Mouse (Mus musculus): ENCODE data around the gene Trmt6. TPM values are rescaled to one million over a fixed set of nuclear protein-coding genes. Genes with fewer than 3 reads are reported as not detected.

The Trmt6 gene
- polyA plus RNA-seq, 1 experiment from 2014 or later = 17.7 TPM

DNA sequence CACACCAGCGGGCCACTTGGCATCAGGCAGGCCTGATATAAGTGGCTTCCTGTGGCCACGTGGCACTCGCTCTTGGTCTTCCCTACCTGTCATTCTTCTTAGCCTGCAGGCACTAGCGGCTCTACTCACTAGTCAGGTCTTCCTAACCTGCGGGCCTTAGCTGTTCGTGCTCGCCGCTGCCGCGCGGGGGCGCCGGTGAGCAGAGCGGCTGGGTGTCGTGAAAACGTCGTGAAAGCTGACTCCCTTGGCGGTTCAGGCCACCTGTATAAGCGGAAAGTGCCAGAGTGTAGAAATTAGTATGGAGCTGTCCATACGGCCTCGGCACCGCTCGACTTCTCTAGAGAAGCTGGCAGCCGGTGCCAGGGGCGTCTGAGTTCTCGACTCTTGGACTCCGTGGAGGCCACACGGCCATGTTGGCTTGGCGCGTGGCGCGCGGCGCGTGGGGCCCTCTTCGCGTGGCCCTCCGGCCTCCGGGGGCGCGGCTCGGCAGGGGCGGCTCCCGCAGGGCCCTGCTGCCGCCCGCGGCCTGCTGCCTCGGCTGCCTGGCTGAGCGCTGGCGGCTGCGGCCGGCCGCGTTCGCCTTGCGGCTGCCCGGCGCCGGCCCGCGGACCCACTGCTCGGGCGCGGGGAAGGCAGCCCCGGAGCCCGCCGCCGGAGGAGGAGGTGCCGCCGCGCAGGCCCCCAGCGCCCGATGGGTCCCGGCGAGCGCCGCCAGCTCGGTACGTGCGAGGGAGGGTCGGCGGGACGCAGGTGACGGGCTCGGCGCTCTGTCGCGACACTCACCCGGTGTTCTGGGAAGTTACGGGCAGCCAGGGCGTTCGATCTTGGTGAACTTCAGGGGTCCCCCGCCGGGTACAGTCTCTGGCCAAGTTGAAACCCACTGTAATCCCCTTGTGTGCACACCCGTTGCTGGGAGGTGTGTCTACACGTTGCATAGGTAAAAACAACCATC is 30.8 kb upstream of the Trmt6 start, which contains the start of gene Crls1:
Crls1 (plus strand) TSS at position 260 of the 952 bp plus-strand sequence.
- under 1% methylated on average over 90 of the region's 96 CpGs for WGBS
- Histone ChIP-seq H3K4me2 (ENCODE audit: low read length) (peak within 1 kb of the TSS; percentile 71), H3K4me1 (ENCODE audit: control insufficient read depth, insufficient read depth, low read length) (peaks cover 19% of the 10 kb centered on the region), H3K9me3 (replicated peaks; ENCODE audit: control insufficient read depth, low read length, poor library complexity, severe bottlenecking) (no peaks in the 10 kb centered on the region), H3K4me3 (ENCODE audit: low read depth, low read length) (peak within 1 kb of the TSS; percentile 96), H3K27me3 (ENCODE audit: control insufficient read depth, insufficient read depth, low read depth, low read length) (no peaks in the 10 kb centered on the region), H3K9ac (ENCODE audit: low read depth, low read length) (peak within 1 kb of the TSS; percentile 89), H3K27ac (ENCODE audit: low read length) (peak within 1 kb of the TSS; percentile 83), H3K36me3 (ENCODE audit: control insufficient read depth, insufficient read depth, low read length) (no peaks in the 10 kb centered on the region; the same call in 1 of the 2 replicates)
- peak; percentile 95 for ATAC-seq

DNA sequence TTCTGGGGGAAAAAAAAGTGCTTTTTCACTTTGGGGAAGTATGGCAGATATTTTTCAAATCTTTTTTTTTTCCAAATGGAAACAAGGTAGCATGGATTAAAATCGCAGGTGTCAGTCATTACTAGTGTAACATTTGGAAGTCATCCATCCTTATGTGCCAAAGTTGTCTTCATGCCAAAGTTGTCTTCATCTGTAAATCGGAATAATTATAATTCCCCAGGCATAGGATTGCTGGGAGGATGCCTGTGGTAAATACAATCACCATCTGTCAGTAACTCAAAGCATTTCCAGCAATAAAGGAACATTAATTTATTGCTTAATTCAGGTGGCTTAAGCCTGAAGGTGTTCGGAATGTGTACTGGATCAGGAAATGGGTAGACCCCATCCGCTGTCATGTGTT is 25.2 kb upstream of the Trmt6 start:
- no peak overlapping the region for H3K4me3 ChIP-seq (ENCODE audit: low read depth, low read length)
- H3K36me3 ChIP-seq (ENCODE audit: control insufficient read depth, insufficient read depth, low read length) = no peaks in the 10 kb centered on the region
- H3K27me3 ChIP-seq (ENCODE audit: control insufficient read depth, insufficient read depth, low read depth, low read length) = no peaks in the 10 kb centered on the region
- no peak for ATAC-seq
- H3K27ac ChIP-seq (ENCODE audit: low read length) = no peak overlapping the region
- no peak overlapping the region for H3K9ac ChIP-seq (ENCODE audit: low read depth, low read length)
- 91% methylated on average over 4 of the region's 4 CpGs for WGBS
- H3K4me2 ChIP-seq (ENCODE audit: low read length) = no peak overlapping the region
- no peaks in the 10 kb centered on the region for H3K9me3 ChIP-seq (replicated peaks; ENCODE audit: control insufficient read depth, low read length, poor library complexity, severe bottlenecking)
- H3K4me1 ChIP-seq (ENCODE audit: control insufficient read depth, insufficient read depth, low read length) = peaks cover under 1% of the 10 kb centered on the region; the same call in 1 of the 2 replicates

DNA sequence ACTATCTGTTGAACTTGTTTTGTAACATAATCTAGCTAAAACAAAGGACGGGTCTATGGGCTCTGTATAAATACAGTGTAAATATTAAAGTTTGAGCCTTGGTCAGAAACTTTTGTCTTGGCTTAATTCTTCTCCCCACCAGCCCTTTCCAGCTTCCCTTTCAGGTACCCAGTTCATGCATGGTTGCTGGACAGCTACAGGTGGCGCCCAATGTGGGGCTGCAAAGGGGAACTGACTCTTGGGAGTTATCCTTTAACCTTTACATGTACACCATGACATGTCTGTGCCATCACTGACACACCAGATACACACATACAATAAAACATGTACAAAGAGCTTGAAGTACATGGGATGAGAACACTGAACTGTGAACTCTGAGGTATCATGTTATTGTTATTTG is 12.9 kb downstream of the Trmt6 start:
- ATAC-seq = no peak
- Histone ChIP-seq H3K27ac (ENCODE audit: low read length) (no peak overlapping the region), H3K4me1 (ENCODE audit: control insufficient read depth, insufficient read depth, low read length) (no peaks in the 10 kb centered on the region), H3K4me2 (ENCODE audit: low read length) (no peak overlapping the region), H3K36me3 (ENCODE audit: control insufficient read depth, insufficient read depth, low read length) (peaks cover 25% of the 10 kb centered on the region), H3K9me3 (replicated peaks; ENCODE audit: control insufficient read depth, low read length, poor library complexity, severe bottlenecking) (no peaks in the 10 kb centered on the region), H3K4me3 (ENCODE audit: low read depth, low read length) (no peak overlapping the region), H3K27me3 (ENCODE audit: control insufficient read depth, insufficient read depth, low read depth, low read length) (no peaks in the 10 kb centered on the region), H3K9ac (ENCODE audit: low read depth, low read length) (no peak overlapping the region)
- 91% methylated on average over 2 of the region's 2 CpGs for WGBS

DNA sequence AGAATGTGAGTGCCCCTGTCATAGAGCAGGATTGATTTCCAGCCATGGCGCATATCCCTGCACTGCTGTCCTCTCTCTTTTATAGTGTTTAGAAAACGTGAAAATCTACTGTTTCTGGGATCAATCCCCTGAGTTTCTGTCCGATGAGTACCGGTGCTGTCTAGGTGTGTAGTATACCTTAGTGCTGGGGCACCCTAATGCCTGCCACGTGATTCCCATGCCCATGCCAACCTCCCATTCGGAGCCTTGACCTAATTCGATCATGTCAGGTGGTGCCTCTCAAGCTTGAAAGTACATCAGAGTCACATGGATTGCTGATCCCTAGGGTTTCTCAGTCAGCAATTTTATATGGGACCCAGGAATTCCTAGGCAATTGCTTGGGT is 21.7 kb downstream of the Trmt6 start:
- H3K9ac ChIP-seq (ENCODE audit: low read depth, low read length) = no peak overlapping the region
- no peak for ATAC-seq
- WGBS = 91% methylated on average over 7 of the region's 7 CpGs
- H3K27me3 ChIP-seq (ENCODE audit: control insufficient read depth, insufficient read depth, low read depth, low read length) = no peaks in the 10 kb centered on the region
- H3K36me3 ChIP-seq (ENCODE audit: control insufficient read depth, insufficient read depth, low read length) = peaks cover 20% of the 10 kb centered on the region
- no peaks in the 10 kb centered on the region for H3K4me1 ChIP-seq (ENCODE audit: control insufficient read depth, insufficient read depth, low read length)
- no peaks in the 10 kb centered on the region for H3K9me3 ChIP-seq (replicated peaks; ENCODE audit: control insufficient read depth, low read length, poor library complexity, severe bottlenecking)
- H3K27ac ChIP-seq (ENCODE audit: low read length) = no peak overlapping the region
- H3K4me2 ChIP-seq (ENCODE audit: low read length) = no peak overlapping the region
- no peak overlapping the region for H3K4me3 ChIP-seq (ENCODE audit: low read depth, low read length)

DNA sequence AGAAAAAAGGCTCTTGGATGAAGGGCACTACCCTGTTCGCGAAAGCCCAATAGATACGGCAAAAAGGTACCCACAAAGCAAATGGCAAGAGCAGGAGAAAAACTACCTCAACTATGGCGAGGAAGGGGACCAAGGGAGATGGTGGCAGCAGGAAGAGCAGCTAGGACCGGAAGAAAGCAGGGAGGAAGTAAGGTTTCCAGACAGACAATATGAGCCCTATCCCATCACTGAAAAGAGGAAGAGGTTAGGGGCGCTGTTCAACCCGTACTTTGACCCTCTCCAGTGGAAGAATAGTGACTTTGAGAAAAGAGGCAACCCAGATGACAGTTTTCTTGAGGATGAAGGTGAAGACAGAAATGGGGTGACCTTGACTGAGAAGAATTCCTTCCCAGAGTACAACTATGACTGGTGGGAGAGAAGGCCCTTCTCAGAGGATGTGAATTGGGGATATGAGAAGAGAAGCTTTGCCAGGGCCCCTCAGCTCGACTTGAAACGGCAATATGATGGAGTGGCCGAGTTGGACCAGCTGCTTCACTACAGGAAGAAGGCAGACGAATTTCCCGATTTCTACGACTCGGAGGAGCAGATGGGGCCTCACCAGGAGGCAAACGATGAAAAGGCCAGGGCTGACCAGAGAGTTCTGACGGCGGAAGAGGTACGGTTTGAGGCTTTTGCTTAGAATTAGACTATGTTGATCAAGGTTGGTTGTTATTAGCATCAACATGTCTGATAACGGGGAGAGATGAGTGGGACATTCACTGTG is 22.2 kb downstream of the Trmt6 start:
- H3K4me2 ChIP-seq (ENCODE audit: low read length) = no peak overlapping the region
- 91% methylated on average over 19 of the region's 19 CpGs for WGBS
- H3K4me3 ChIP-seq (ENCODE audit: low read depth, low read length) = no peak overlapping the region
- no peaks in the 10 kb centered on the region for H3K27me3 ChIP-seq (ENCODE audit: control insufficient read depth, insufficient read depth, low read depth, low read length)
- H3K36me3 ChIP-seq (ENCODE audit: control insufficient read depth, insufficient read depth, low read length) = peaks cover 20% of the 10 kb centered on the region
- H3K4me1 ChIP-seq (ENCODE audit: control insufficient read depth, insufficient read depth, low read length) = no peaks in the 10 kb centered on the region
- no peak overlapping the region for H3K9ac ChIP-seq (ENCODE audit: low read depth, low read length)
- ATAC-seq = no peak
- H3K9me3 ChIP-seq (replicated peaks; ENCODE audit: control insufficient read depth, low read length, poor library complexity, severe bottlenecking) = no peaks in the 10 kb centered on the region
- no peak overlapping the region for H3K27ac ChIP-seq (ENCODE audit: low read length)

DNA sequence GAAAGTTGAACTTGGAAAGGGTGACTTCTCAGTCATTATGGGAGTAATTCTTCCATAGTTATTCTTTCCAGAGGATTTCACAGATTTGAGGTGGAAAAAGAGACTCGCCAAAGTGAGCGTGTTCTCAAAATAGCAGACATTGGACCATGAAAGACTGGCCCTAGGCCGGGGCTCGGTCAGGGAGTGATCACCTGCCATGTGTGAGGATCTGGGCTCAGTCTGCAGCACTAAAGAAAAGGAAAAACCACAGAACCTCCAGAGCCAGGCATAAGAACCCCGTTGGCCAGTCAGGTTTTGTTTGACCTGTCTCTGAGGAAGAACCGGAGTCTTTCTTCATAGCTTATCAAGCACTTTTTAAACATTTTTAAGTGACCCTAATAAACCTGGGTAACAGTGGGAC is 31.8 kb downstream of the Trmt6 start:
- H3K9me3 ChIP-seq (replicated peaks; ENCODE audit: control insufficient read depth, low read length, poor library complexity, severe bottlenecking) = no peaks in the 10 kb centered on the region
- 85% methylated on average over 6 of the region's 6 CpGs for WGBS
- no peak overlapping the region for H3K9ac ChIP-seq (ENCODE audit: low read depth, low read length)
- H3K4me1 ChIP-seq (ENCODE audit: control insufficient read depth, insufficient read depth, low read length) = peaks cover 12% of the 10 kb centered on the region
- no peaks in the 10 kb centered on the region; the same call in 1 of the 2 replicates for H3K36me3 ChIP-seq (ENCODE audit: control insufficient read depth, insufficient read depth, low read length)
- 0 out of 2 replicates have a peak overlapping the region, but pooled peaks have one; percentile 7 for H3K4me2 ChIP-seq (ENCODE audit: low read length)
- H3K27me3 ChIP-seq (ENCODE audit: control insufficient read depth, insufficient read depth, low read depth, low read length) = no peaks in the 10 kb centered on the region
- no peak overlapping the region for H3K4me3 ChIP-seq (ENCODE audit: low read depth, low read length)
- no peak for ATAC-seq
- H3K27ac ChIP-seq (ENCODE audit: low read length) = no peak overlapping the region

DNA sequence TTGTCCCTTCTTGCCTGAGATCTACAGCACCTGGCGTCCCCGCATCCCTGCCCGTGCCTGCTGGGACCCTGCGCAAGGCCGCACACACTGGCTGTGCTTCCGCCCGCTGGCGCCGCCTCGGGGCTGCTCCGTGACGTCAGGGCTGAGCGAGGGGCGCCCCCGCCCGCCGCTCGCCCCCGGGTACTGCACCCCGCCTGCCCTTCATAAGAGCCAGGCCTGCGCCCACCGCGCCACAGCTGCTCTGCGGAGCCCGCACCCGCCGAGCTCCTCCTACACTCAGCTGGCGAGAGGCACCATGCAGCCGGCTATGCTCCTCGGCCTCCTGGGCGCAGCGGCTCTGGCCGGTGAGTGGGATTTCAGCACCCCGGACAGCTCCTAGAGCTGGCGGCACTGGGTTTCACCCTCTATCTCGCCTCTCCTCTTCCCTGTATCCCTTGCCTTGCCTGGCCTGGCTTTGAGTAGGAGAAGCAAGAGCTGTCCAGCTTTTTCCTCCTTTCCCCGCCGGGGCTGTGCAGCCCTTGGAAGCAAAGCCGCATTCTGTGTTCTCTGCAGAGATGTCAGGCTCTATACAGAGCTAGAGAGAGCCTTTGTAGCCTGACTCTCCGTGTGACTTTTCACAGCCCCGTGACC is 34.3 kb downstream of the Trmt6 start:
- peak overlapping the region; percentile 97 for H3K27ac ChIP-seq (ENCODE audit: low read length)
- H3K9me3 ChIP-seq (replicated peaks; ENCODE audit: control insufficient read depth, low read length, poor library complexity, severe bottlenecking) = no peaks in the 10 kb centered on the region
- no peaks in the 10 kb centered on the region for H3K36me3 ChIP-seq (ENCODE audit: control insufficient read depth, insufficient read depth, low read length)
- peak overlapping the region; percentile 81 for H3K4me3 ChIP-seq (ENCODE audit: low read depth, low read length)
- peak overlapping the region; percentile 69 for H3K4me2 ChIP-seq (ENCODE audit: low read length)
- ATAC-seq = peak; percentile 98
- H3K27me3 ChIP-seq (ENCODE audit: control insufficient read depth, insufficient read depth, low read depth, low read length) = no peaks in the 10 kb centered on the region
- peak overlapping the region; percentile 95 for H3K9ac ChIP-seq (ENCODE audit: low read depth, low read length)
- H3K4me1 ChIP-seq (ENCODE audit: control insufficient read depth, insufficient read depth, low read length) = peaks cover 12% of the 10 kb centered on the region
- WGBS = under 1% methylated on average over 41 of the region's 41 CpGs

DNA sequence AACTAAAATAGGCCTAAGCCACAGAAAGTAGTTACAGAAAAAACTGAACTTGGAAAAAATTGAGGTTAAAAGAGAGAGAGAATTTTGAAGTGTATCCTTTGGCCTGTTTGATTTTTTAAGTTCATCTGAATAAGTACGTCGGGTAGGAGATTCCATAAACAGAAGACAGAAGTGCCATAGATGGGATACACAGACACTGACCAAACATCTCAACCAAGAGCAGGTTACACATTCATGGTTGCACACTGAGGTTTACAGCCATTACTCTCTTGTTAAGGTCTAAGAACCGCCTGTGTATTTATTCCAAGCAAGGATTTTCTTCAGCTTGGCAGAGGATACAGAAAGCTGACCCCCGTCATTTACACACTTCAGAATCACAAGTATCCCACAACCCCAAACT is 34.9 kb downstream of the Trmt6 start, which contains the start of gene Chgb:
Chgb (plus strand) TSS at position 301 of the 400 bp plus-strand sequence.
- no peaks in the 10 kb centered on the region for H3K36me3 ChIP-seq (ENCODE audit: control insufficient read depth, insufficient read depth, low read length)
- H3K4me2 ChIP-seq (ENCODE audit: low read length) = peak within 1 kb of the TSS; percentile 69
- WGBS = 5% methylated on average over 4 of the region's 4 CpGs
- no peaks in the 10 kb centered on the region for H3K9me3 ChIP-seq (replicated peaks; ENCODE audit: control insufficient read depth, low read length, poor library complexity, severe bottlenecking)
- peaks cover 12% of the 10 kb centered on the region for H3K4me1 ChIP-seq (ENCODE audit: control insufficient read depth, insufficient read depth, low read length)
- peak within 1 kb of the TSS; percentile 81 for H3K4me3 ChIP-seq (ENCODE audit: low read depth, low read length)
- H3K27me3 ChIP-seq (ENCODE audit: control insufficient read depth, insufficient read depth, low read depth, low read length) = no peaks in the 10 kb centered on the region
- no peak for ATAC-seq
- H3K9ac ChIP-seq (ENCODE audit: low read depth, low read length) = peak within 1 kb of the TSS; percentile 95
- H3K27ac ChIP-seq (ENCODE audit: low read length) = peak within 1 kb of the TSS; percentile 97
